Mouse (Mus musculus): Measurements from ENCODE around the gene Ano8. TPM values are rescaled to one million over a fixed set of nuclear protein-coding genes. Genes with fewer than 3 reads are reported as not detected.

Ano8 gene
- total RNA-seq (2023), result 10 to 100 TPM; 13.9 to 14.8 TPM

GRCm38 (mm10) chr8:71485142-71486135 lies at the start of gene Ano8:
TSS of gene Ano8 (minus strand) at chr8:71485963.

GRCm38 (mm10) chr8:71525226-71526050 lies 39.7 kb upstream of the Ano8 start, which contains the start of gene Ccdc194:
TSS of gene Ccdc194 (minus strand) at chr8:71525711.

GRCm38 (mm10) chr8:71511644-71512043 lies 25.9 kb upstream of the Ano8 start, which contains the start of gene Plvap:
TSS of gene Plvap (minus strand) at chr8:71511752.

GRCm38 (mm10) chr8:71487691-71488445 lies 2.1 kb upstream of the Ano8 start, which contains the start of gene Gtpbp3:
TSS of gene Gtpbp3 (plus strand) at chr8:71488103.

GRCm38 (mm10) chr8:71468916-71469315 lies 16.8 kb downstream of the Ano8 start, which contains the start of gene Dda1:
TSS of gene Dda1 (plus strand) at chr8:71469199.

GRCm38 (mm10) chr8:71464513-71465500 lies 21.0 kb downstream of the Ano8 start, which contains the start of gene Mrpl34:
TSS of gene Mrpl34 (plus strand) at chr8:71464959.

GRCm38 (mm10) chr8:71463188-71464033 lies 22.4 kb downstream of the Ano8 start, which contains the start of gene Abhd8:
TSS of gene Abhd8 (minus strand) at chr8:71463655.

Other genes starting within 250 kb of the Ano8 start
- 100 to 1,000 TPM; 109 to 110 TPM for gene Myo9b, start 213.2 kb downstream of the Ano8 start, total RNA-seq (2023)
- gene Haus8, start 213.0 kb downstream of the Ano8 start, total RNA-seq (2023), result 10 to 100 TPM; 26.8 to 29.0 TPM
- gene Use1, start 119.1 kb downstream of the Ano8 start, total RNA-seq (2023), result 100 to 1,000 TPM; 258 to 270 TPM
- 10 to 100 TPM; 22.3 to 26.9 TPM for gene Ocel1, start 114.7 kb downstream of the Ano8 start, total RNA-seq (2023)
- gene Nr2f6, start 104.0 kb downstream of the Ano8 start, total RNA-seq (2023), result 10 to 100 TPM; 15.1 to 18.0 TPM
- gene Ushbp1, start 90.2 kb downstream of the Ano8 start, total RNA-seq (2023), result not detected
- gene Babam1, start 89.1 kb downstream of the Ano8 start, total RNA-seq (2023), result 100 to 1,000 TPM in 1 of 2 experiments, 10 to 100 TPM in 1; 84.4 to 121 TPM
- gene Ankle1, start 80.0 kb downstream of the Ano8 start, total RNA-seq (2023), result 1 to 10 TPM in 1 of 2 experiments, not detected in 1; 1.5 TPM
- 10 to 100 TPM; 11.8 to 15.0 TPM for gene Abhd8, start 22.3 kb downstream of the Ano8 start, total RNA-seq (2023)
- 10 to 100 TPM; 32.9 to 38.4 TPM for gene Mrpl34, start 21.0 kb downstream of the Ano8 start, total RNA-seq (2023)
- 100 to 1,000 TPM; 113 to 125 TPM for gene Dda1, start 16.8 kb downstream of the Ano8 start, total RNA-seq (2023)
- gene Gtpbp3, start 2.1 kb upstream of the Ano8 start, total RNA-seq (2023), result 10 to 100 TPM; 22.3 to 22.4 TPM
- gene Plvap, start 25.8 kb upstream of the Ano8 start, total RNA-seq (2023), result under 1 TPM in 1 of 2 experiments, not detected in 1; 0.27 TPM
- not detected for gene Ccdc194, start 39.7 kb upstream of the Ano8 start, total RNA-seq (2023)
- gene Bst2, start 51.5 kb upstream of the Ano8 start, total RNA-seq (2023), result 10 to 100 TPM; 24.4 to 37.1 TPM
- 10 to 100 TPM; 47.0 to 50.1 TPM for gene Mvb12a, start 57.0 kb upstream of the Ano8 start, total RNA-seq (2023)
- gene Tmem221, start 72.9 kb upstream of the Ano8 start, total RNA-seq (2023), result not detected
- not detected for gene Nxnl1, start 80.6 kb upstream of the Ano8 start, total RNA-seq (2023)
- 10 to 100 TPM; 10.2 to 10.8 TPM for gene Slc27a1, start 82.9 kb upstream of the Ano8 start, total RNA-seq (2023)
- 100 to 1,000 TPM; 106 to 110 TPM for gene Pgls, start 106.2 kb upstream of the Ano8 start, total RNA-seq (2023)
- 100 to 1,000 TPM; 128 to 172 TPM for gene Fam129c, start 111.7 kb upstream of the Ano8 start, total RNA-seq (2023)
- gene Colgalt1, start 125.0 kb upstream of the Ano8 start, total RNA-seq (2023), result 100 to 1,000 TPM; 126 to 133 TPM
- 1 to 10 TPM in 1 of 2 experiments, under 1 TPM in 1; 0.12 to 1.9 TPM for gene Unc13a, start 185.8 kb upstream of the Ano8 start, total RNA-seq (2023)
- 10 to 100 TPM; 81.2 to 87.3 TPM for gene Jak3, start 190.3 kb upstream of the Ano8 start, total RNA-seq (2023)
- gene Insl3, start 203.3 kb upstream of the Ano8 start, total RNA-seq (2023), result 10 to 100 TPM; 31.2 to 43.9 TPM
- under 1 TPM; 0.70 to 0.83 TPM for gene B3gnt3, start 215.8 kb upstream of the Ano8 start, total RNA-seq (2023)
- gene Fcho1, start 239.8 kb upstream of the Ano8 start, total RNA-seq (2023), result 100 to 1,000 TPM; 204 to 208 TPM